Mouse (Mus musculus) midbrain, embryonic 14.5 days (tissue): ENCODE measurements around the gene Chchd10. TPM values are rescaled to one million over a fixed set of nuclear protein-coding genes. Genes with fewer than 3 reads are reported as not detected.

Source experiments
- polyA plus RNA-seq: library from polyadenylated mRNA; unstranded; fragments of >200 nt; fragmentation: Nextera tagmentation; extraction: Ambion mirVana; gene quantifications from 2 replicates; pipeline ENCODE4 v1.2.1, GENCODE M21; 2014

Chchd10 gene
- polyA plus RNA-seq, 1 experiment from 2014 or later: 44.2 TPM

Other genes with a start within 250 kb of the Chchd10 start
- gene Cabin1, start 168.8 kb upstream of the Chchd10 start, polyA plus RNA-seq: 47.2 and 54.5 TPM in 2 replicates
- gene Ddt, start 159.7 kb upstream of the Chchd10 start, polyA plus RNA-seq: 75.9 and 94.5 TPM in 2 replicates
- not detected in 2 replicates for gene Gm20441, start 152.2 kb upstream of the Chchd10 start, polyA plus RNA-seq
- gene Gstt3, start 151.7 kb upstream of the Chchd10 start, polyA plus RNA-seq: 0.23 and 1.1 TPM in 2 replicates
- 9.8 and 12.4 TPM in 2 replicates for gene Gstt1, start 134.5 kb upstream of the Chchd10 start, polyA plus RNA-seq
- gene Gstt4, start 110.6 kb upstream of the Chchd10 start, polyA plus RNA-seq: not detected in 2 replicates
- 3.8 and 4.3 TPM in 2 replicates for gene Gstt2, start 95.7 kb upstream of the Chchd10 start, polyA plus RNA-seq
- gene Mif, start 72.9 kb upstream of the Chchd10 start, polyA plus RNA-seq: 1,381 and 1,864 TPM in 2 replicates
- gene Derl3, start 39.7 kb upstream of the Chchd10 start, polyA plus RNA-seq: 1.2 TPM in 2 replicates
- 277 and 283 TPM in 2 replicates for gene Smarcb1, start 11.5 kb upstream of the Chchd10 start, polyA plus RNA-seq
- 13.3 and 16.5 TPM in 2 replicates for gene Mmp11, start 3.4 kb downstream of the Chchd10 start, polyA plus RNA-seq
- gene Gm867, start 7.5 kb downstream of the Chchd10 start, polyA plus RNA-seq: 0.22 and 0.53 TPM in 2 replicates
- gene Vpreb3, start 9.9 kb downstream of the Chchd10 start, polyA plus RNA-seq: not detected in 2 replicates
- gene Gm5134, start 21.4 kb downstream of the Chchd10 start, polyA plus RNA-seq: not detected in 2 replicates
- 11.9 and 14.6 TPM in 2 replicates for gene Zfp280b, start 99.5 kb downstream of the Chchd10 start, polyA plus RNA-seq
- not detected in 2 replicates for gene Slc5a4b, start 177.8 kb downstream of the Chchd10 start, polyA plus RNA-seq
- gene Slc5a4a, start 214.3 kb downstream of the Chchd10 start, polyA plus RNA-seq: 0.13 TPM in 1 of 2 replicates, not detected in the other